Mouse (Mus musculus): ENCODE results near the gene Clybl.

Clybl gene

GRCm38 (mm10) chr14:122389684-122390370 is 208.3 kb downstream of the Clybl start:
- no peak for DNase-seq

GRCm38 (mm10) chr14:122390935-122391334 is 209.4 kb downstream of the Clybl start:
- DNase-seq: no peak

GRCm38 (mm10) chr14:122393119-122393518 is 211.6 kb downstream of the Clybl start:
- no peak for DNase-seq

- no peak for DNase-seq
Measured at GRCm38 (mm10) chr14:122398676-122399075, 217.2 kb downstream of the Clybl start.

GRCm38 (mm10) chr14:122399906-122400305 is 218.4 kb downstream of the Clybl start:
- DNase-seq: no peak

GRCm38 (mm10) chr14:122401886-122402285 is 220.4 kb downstream of the Clybl start:
- no peak for DNase-seq

GRCm38 (mm10) chr14:122402716-122403258 is 221.3 kb downstream of the Clybl start:
- DNase-seq: no peak

GRCm38 (mm10) chr14:122403422-122403940 is 222.0 kb downstream of the Clybl start:
- DNase-seq: no peak

- DNase-seq: no peak
Measured at GRCm38 (mm10) chr14:122404596-122405154, 223.2 kb downstream of the Clybl start.

- no peak for DNase-seq
Measured at GRCm38 (mm10) chr14:122405236-122405635, 223.7 kb downstream of the Clybl start.

GRCm38 (mm10) chr14:122405897-122406540 is 224.5 kb downstream of the Clybl start:
- DNase-seq: peak in 1 of 2 experiments; percentile 5

GRCm38 (mm10) chr14:122406541-122407219 is 225.2 kb downstream of the Clybl start:
- peak in 1 of 2 experiments; percentile 5 for DNase-seq

GRCm38 (mm10) chr14:122412841-122413541 is 231.5 kb downstream of the Clybl start:
- no peak for DNase-seq

- no peak for DNase-seq
Measured at GRCm38 (mm10) chr14:122413542-122413928, 232.0 kb downstream of the Clybl start.

GRCm38 (mm10) chr14:122414786-122415185 is 233.3 kb downstream of the Clybl start:
- no peak for DNase-seq

GRCm38 (mm10) chr14:122416166-122416771 is 234.8 kb downstream of the Clybl start:
- no peak for DNase-seq

GRCm38 (mm10) chr14:122424441-122424840 is 242.9 kb downstream of the Clybl start:
- DNase-seq: no peak

GRCm38 (mm10) chr14:122426529-122427203 is 245.2 kb downstream of the Clybl start:
- DNase-seq: no peak

GRCm38 (mm10) chr14:122427204-122427560 is 245.7 kb downstream of the Clybl start:
- DNase-seq: no peak

- no peak for DNase-seq
Measured at GRCm38 (mm10) chr14:122427654-122428053, 246.2 kb downstream of the Clybl start.

GRCm38 (mm10) chr14:122432558-122432957 is 251.1 kb downstream of the Clybl start:
- no peak for DNase-seq
